Mouse (Mus musculus) embryonic facial prominence, embryonic 14.5 days (tissue): Measurements from ENCODE around the gene Scaf4. TPM values are rescaled to one million over a fixed set of nuclear protein-coding genes. Genes with fewer than 3 reads are reported as not detected.

Experiments
- ATAC-seq: fragments of 200-750 bp; cut with Nextera tagmentation; 2 replicates; pipeline ENCODE4 v1.8.0; 2017; ENCODE audit warnings: low read depth, moderate number of reproducible peaks, moderate TSS enrichment
- DNase-seq: peaks from one replicate; pipeline ENCODE4 v3.0.0-alpha.2; 2015; ENCODE audit warnings: low spot score
- H3K27ac ChIP-seq: fragments of 300-500 bp; sonication (generic); replicated peaks from 2 replicates; pipeline ENCODE4 v1.5.1; 2014; ENCODE audit warnings: low read depth, mild to moderate bottlenecking, low read length, moderate library complexity
- H3K27me3 ChIP-seq: fragments of 300-500 bp; sonication (generic); replicated peaks from 2 replicates; pipeline ENCODE4 v1.6.1; 2014; ENCODE audit warnings: low read length; ENCODE audit not compliant: control insufficient read depth, insufficient read depth
- H3K36me3 ChIP-seq: fragments of 300-500 bp; sonication (generic); 2 replicates; pipeline ENCODE4 v1.6.1; 2014; ENCODE audit warnings: low read length, mixed read lengths; ENCODE audit not compliant: control insufficient read depth, insufficient read depth
- H3K4me1 ChIP-seq: fragments of 300-500 bp; sonication (generic); 2 replicates; pipeline ENCODE4 v1.6.1; 2014; ENCODE audit warnings: antibody characterized with exemption, low read length; ENCODE audit not compliant: control insufficient read depth, insufficient read depth
- H3K4me2 ChIP-seq: fragments of 300-500 bp; sonication (generic); 2 replicates; pipeline ENCODE4 v1.6.1; 2014; ENCODE audit warnings: low read depth, mild to moderate bottlenecking, low read length, moderate library complexity, mixed read lengths
- H3K4me3 ChIP-seq: fragments of 300-500 bp; sonication (generic); 2 replicates; pipeline ENCODE4 v1.5.1; 2014; ENCODE audit warnings: low read depth, mild to moderate bottlenecking, low read length
- H3K9ac ChIP-seq: fragments of 300-500 bp; sonication (generic); 2 replicates; pipeline ENCODE4 v1.6.1; 2014; ENCODE audit warnings: low read depth, mild to moderate bottlenecking, low read length, moderate library complexity, mixed read lengths
- H3K9me3 ChIP-seq: fragments of 300-500 bp; sonication (generic); 2 replicates; pipeline ENCODE4 v1.6.1; 2016; ENCODE audit warnings: low read length; ENCODE audit not compliant: control insufficient read depth
- WGBS: fragments of 180-500 bp; shearing (Covaris S2); extraction: QIAGEN DNeasy Blood & Tissue Kit; methylation state at CpG from one replicate; pipeline ENCODE4 v1.1.7; 2014; 5-methylcytosine and 5-hydroxymethylcytosine counted together
- polyA plus RNA-seq: library from polyadenylated mRNA; unstranded; fragments of >200 nt; fragmentation: Nextera tagmentation; extraction: Ambion mirVana; gene quantifications from 2 replicates; pipeline ENCODE4 v1.2.1, GENCODE M21; 2014

Gene Scaf4
- polyA plus RNA-seq, 1 experiment from 2014 or later = 23.6 TPM

- Histone ChIP-seq H3K4me2 (peak overlapping the region; percentile 86), H3K27ac (peak overlapping the region; percentile 93; the same call in 1 of the 2 replicates), H3K27me3 (no peaks in the 10 kb centered on the region), H3K9ac (peak overlapping the region; percentile 97), H3K4me3 (peak overlapping the region; percentile 100), H3K9me3 (no peaks in the 10 kb centered on the region), H3K36me3 (no peaks in the 10 kb centered on the region), H3K4me1 (peaks cover 25% of the 10 kb centered on the region)
- WGBS = 35% methylated on average over 14 of the region's 14 CpGs
- no peak for ATAC-seq
- no peak for DNase-seq
Measured at GRCm38 (mm10) chr16:90282620-90283265, 1.6 kb downstream of the Scaf4 start.

- WGBS = 90% methylated on average over 9 of the region's 9 CpGs
- Histone ChIP-seq H3K27me3 (no peaks in the 10 kb centered on the region), H3K4me3 (no peak overlapping the region), H3K4me1 (peaks cover 25% of the 10 kb centered on the region), H3K36me3 (0 out of 2 replicates have a peak, but pooled peaks cover under 1% of the 10 kb centered on the region), H3K4me2 (no peak overlapping the region), H3K9ac (no peak overlapping the region), H3K27ac (no peak overlapping the region), H3K9me3 (no peaks in the 10 kb centered on the region)
- no peak for ATAC-seq
- no peak for DNase-seq
Measured at GRCm38 (mm10) chr16:90281406-90281805, 2.9 kb downstream of the Scaf4 start.

GRCm38 (mm10) chr16:90280989-90281388, 3.3 kb downstream of the Scaf4 start:
- H3K4me2 ChIP-seq = no peak overlapping the region
- WGBS = 80% methylated on average over 5 of the region's 5 CpGs
- DNase-seq (no peak), ATAC-seq (no peak)
- H3K27ac ChIP-seq = no peak overlapping the region
- H3K36me3 ChIP-seq = 0 out of 2 replicates have a peak, but pooled peaks cover 3% of the 10 kb centered on the region
- H3K9ac ChIP-seq = no peak overlapping the region
- H3K4me3 ChIP-seq = no peak overlapping the region
- no peaks in the 10 kb centered on the region for H3K9me3 ChIP-seq
- peaks cover 25% of the 10 kb centered on the region for H3K4me1 ChIP-seq
- no peaks in the 10 kb centered on the region for H3K27me3 ChIP-seq

DNA sequence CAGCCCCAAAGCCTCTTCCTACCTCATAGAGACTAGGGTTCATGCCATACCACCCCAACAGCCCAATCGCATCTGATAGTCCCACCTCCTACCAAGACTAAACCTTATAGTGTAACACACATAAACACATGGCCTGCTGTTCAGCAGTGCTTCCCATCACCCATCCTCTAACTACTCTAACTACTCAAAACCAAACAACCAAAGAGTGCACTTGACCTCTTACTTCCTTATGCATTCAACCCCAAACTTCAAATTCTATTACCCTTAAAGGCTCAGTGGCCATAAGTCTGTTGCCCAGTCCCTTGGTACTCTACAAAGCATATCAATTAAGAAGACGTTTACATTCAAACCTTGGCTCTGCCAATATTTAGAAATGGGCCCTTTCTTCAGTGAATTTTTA, 3.8 kb downstream of the Scaf4 start:
- Histone ChIP-seq H3K27ac (no peak overlapping the region), H3K4me2 (no peak overlapping the region), H3K9me3 (no peaks in the 10 kb centered on the region), H3K4me1 (peaks cover 25% of the 10 kb centered on the region), H3K9ac (no peak overlapping the region), H3K4me3 (no peak overlapping the region), H3K27me3 (no peaks in the 10 kb centered on the region), H3K36me3 (0 out of 2 replicates have a peak, but pooled peaks cover 3% of the 10 kb centered on the region)
- DNase-seq = no peak
- no peak for ATAC-seq
- 65% methylated on average over 2 of the region's 2 CpGs for WGBS

DNA sequence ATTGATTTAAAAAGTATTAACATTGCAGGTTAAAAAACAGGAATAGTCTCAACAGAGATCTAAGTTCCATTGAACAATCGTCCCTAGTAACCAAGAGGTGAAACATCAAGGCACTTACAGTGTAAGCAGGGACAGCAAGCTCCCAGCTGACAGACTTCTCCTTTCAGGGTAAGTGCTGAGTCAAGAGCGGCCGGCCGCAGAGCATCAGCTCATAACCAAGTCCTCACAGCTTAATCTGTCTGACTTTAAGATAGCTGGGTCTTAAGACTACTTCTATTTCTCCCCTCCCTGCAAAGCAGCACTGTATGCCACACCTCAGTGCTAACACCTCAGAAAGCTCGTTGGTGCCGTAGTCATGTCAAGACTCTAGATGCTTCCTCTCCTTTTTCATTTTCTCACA, 5.2 kb downstream of the Scaf4 start:
- no peak overlapping the region for H3K27ac ChIP-seq
- H3K4me2 ChIP-seq = no peak overlapping the region
- H3K36me3 ChIP-seq = 0 out of 2 replicates have a peak, but pooled peaks cover 3% of the 10 kb centered on the region
- no peak overlapping the region for H3K4me3 ChIP-seq
- H3K9ac ChIP-seq = no peak overlapping the region
- ATAC-seq (no peak), DNase-seq (no peak)
- 68% methylated on average over 6 of the region's 6 CpGs for WGBS
- H3K27me3 ChIP-seq = no peaks in the 10 kb centered on the region
- peaks cover 25% of the 10 kb centered on the region for H3K4me1 ChIP-seq
- H3K9me3 ChIP-seq = no peaks in the 10 kb centered on the region

DNA sequence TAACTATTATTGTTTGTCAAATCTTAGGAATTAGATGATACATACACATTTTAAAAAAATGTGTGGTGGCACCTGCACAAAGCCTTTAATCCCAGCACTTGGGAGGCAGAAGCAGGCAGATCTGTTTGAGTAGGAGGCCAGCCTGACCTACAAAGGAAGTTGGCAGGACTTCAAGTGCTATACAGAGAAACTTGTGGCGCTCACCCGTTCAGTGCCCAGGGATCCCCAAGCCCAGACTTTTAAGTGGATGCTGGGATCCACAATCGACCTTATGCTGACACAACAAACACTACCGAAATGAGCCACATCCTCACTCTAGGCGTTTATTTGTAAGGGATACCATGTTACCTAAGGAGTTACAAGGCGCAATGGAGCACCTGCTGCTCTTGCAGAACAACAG, 8.8 kb downstream of the Scaf4 start:
- Histone ChIP-seq H3K9ac (no peak overlapping the region), H3K27me3 (no peaks in the 10 kb centered on the region), H3K4me2 (no peak overlapping the region), H3K4me1 (0 out of 2 replicates have a peak, but pooled peaks cover 4% of the 10 kb centered on the region), H3K4me3 (no peak overlapping the region), H3K27ac (no peak overlapping the region), H3K9me3 (no peaks in the 10 kb centered on the region), H3K36me3 (0 out of 2 replicates have a peak, but pooled peaks cover 3% of the 10 kb centered on the region)
- no peak for DNase-seq
- no peak for ATAC-seq
- 93% methylated on average over 6 of the region's 6 CpGs for WGBS

DNA sequence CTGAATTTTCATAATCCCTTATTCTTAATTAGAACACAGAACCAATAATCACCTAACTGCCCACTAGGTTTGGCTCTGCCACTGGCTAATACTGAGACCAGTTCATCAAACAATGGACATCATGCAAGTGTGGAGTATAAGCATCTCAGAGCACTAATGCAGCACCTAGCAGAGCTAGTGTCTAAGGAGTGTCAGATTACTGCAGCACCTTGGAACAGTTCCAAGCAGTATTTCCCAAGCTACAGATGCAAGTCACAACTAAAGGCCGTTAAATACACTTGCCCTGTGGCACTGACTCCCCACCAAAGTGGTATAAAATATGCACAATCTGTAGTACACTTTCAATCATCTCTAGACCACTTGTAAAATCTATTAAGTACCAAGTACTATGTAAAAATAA, 17.7 kb downstream of the Scaf4 start:
- no peak overlapping the region for H3K9ac ChIP-seq
- no peaks in the 10 kb centered on the region for H3K9me3 ChIP-seq
- H3K4me3 ChIP-seq = no peak overlapping the region
- H3K27ac ChIP-seq = no peak overlapping the region
- WGBS = 11% methylated on average over 1 of the region's 1 CpGs
- H3K4me1 ChIP-seq = no peaks in the 10 kb centered on the region
- H3K27me3 ChIP-seq = no peaks in the 10 kb centered on the region
- ATAC-seq = no peak
- DNase-seq = peak; percentile 76
- no peak overlapping the region for H3K4me2 ChIP-seq
- H3K36me3 ChIP-seq = peaks cover 4% of the 10 kb centered on the region

DNA sequence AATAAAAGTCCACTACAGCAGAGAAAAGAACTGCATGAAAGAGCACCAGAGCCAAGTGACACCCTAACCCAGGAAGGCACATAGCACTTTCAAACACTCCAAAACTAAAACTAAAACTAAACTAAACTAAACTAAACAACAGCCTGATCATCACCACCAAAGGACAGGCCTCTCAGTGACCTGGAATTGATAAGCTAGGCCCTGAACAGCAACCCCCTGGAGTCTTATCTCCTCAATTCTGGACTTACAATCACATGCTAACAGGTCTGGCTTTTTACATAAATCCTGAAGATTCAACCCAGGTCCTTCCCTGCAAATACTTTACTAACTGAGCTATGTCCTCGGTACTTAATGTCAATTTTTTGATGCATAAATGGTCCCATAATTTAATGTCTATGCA, 19.2 kb downstream of the Scaf4 start:
- DNase-seq (no peak), ATAC-seq (no peak)
- H3K27ac ChIP-seq = no peak overlapping the region
- peaks cover 19% of the 10 kb centered on the region for H3K36me3 ChIP-seq
- H3K27me3 ChIP-seq = no peaks in the 10 kb centered on the region
- no peak overlapping the region for H3K4me2 ChIP-seq
- no peak overlapping the region for H3K9ac ChIP-seq
- no peak overlapping the region for H3K4me3 ChIP-seq
- 75% methylated on average over 1 of the region's 1 CpGs for WGBS
- no peaks in the 10 kb centered on the region for H3K9me3 ChIP-seq
- no peaks in the 10 kb centered on the region for H3K4me1 ChIP-seq

DNA sequence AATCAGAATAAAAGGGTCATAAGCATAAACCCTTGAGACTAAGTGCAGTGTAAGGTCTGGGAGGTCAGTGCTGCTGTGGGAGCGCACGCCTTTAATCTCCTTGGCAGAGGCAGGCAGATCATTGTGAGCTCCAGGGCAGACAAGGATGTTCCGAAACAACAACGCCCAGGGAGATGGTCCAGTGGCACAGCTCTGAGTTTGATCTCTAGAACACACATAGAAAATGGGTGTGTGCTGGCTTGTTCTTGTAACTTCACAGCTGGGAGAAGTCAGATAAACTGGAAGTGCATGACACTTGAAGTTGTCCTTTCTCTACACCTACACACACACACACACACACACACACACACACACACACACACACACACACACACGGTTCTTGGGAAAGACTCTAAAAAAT, 20.3 kb downstream of the Scaf4 start:
- Histone ChIP-seq H3K36me3 (peaks cover 30% of the 10 kb centered on the region), H3K4me1 (no peaks in the 10 kb centered on the region), H3K9me3 (no peaks in the 10 kb centered on the region), H3K4me2 (no peak overlapping the region), H3K27ac (no peak overlapping the region), H3K4me3 (no peak overlapping the region), H3K27me3 (no peaks in the 10 kb centered on the region), H3K9ac (no peak overlapping the region)
- DNase-seq (no peak), ATAC-seq (no peak)
- WGBS = 84% methylated on average over 5 of the region's 5 CpGs
